Mouse (Mus musculus) c-Kit-negative CD71-positive TER-119-positive erythroid progenitor cells, embryonic 14.5 days (primary cell): ENCODE data around the gene Atp4a.

ENCODE experiments used
- DNase-seq: peaks from one replicate; pipeline ENCODE4 v3.0.0-alpha.2; 2013; ENCODE audit warnings: low read depth, low spot score

Atp4a gene

DNA sequence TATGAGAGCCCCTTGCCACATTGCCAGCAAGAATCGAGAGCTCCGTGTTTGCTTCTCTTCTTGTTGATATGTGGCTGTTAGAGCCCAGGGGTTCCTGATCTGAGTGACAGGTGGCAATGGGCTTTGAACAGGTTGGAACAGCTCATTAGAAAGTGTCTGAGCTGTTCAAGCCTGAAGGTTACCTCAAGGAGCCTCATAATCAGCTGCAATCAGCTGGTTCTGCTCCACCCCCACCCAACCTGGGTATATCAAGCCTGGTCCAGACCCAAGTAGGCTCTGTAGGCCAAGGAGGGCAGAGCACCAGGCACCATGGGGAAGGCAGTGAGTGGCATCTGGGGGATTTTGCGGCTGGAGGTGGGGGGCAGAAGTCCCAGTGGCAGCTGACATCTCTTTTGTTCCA, at the start of gene Atp4a:
Gene Atp4a (plus strand): TSS at position 268 of the 400 bp plus-strand sequence.
- DNase-seq = no peak

DNA sequence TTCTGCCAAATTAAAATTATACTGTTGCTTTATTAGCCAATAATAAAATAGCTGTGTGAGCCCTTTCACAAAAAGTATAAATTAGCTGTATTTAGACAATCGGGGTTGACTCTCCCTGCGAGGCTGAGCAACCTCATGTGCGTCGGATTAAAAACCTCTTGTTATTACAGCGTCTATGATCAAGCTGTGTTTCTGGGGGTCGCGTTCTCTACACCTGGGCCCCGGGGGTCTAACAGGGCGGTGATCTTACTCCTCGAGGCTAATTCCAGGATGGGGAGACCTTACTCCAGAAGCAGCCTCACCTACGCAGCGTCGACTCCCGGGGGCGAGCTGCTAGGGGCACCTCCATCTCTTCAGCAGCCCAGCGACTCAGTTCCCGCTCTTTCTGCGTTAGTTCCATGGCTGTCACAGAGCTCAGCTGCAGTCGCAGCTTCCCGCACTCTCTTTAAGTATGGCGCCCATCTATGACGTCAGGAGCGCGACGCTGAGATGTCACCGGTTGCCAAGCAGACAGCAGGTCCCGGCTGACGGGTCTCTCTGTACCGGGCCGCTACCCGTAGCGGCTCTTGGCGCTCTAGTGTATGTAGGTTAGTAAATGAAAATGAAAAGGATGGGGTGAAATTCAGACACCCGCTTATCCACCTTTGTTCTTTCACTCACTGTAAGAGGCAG, 47.3 kb upstream of the Atp4a start, which contains the start of gene Haus5:
Gene Haus5 (minus strand): TSS at position 466 of the 672 bp plus-strand sequence.
- peak; percentile 88 for DNase-seq

DNA sequence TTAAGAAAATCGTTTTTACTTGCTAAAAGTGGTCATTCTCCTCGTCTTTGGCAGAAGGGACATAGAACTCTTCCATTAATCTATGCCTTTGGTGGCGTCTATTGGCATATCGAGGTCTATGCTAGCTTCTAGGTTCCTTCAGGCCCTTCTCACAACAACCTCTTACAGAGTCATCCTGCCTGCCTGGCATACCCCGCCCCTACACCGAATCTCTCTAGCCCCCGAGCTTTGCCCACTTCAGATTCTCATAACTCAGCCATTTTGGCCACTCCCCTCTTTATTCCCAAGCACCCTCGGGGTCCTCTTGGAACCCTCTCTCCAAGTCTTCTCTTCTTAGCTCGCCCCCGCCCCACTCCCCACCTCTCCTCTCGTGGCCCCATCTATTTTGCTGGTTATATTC, 46.7 kb upstream of the Atp4a start:
- DNase-seq = no peak

DNA sequence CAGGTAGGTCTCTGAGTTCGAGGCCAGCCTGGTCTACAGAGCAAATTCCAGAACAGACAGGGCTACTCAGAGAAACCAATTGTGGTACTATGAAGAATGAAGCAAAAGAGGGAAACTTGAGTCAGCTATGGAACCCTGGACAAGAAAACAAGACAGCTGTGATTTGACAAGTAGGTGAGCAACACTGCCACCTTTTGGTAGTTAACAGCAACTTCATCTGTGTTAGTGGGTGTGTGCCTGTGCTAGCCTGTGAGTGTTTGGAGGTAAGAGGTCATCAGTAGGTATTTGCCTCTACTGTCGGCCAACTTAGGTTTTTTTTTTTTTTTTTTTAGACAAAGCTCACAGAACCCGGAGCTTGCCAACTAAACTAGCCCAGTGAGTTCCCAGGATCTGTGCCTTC, 42.8 kb upstream of the Atp4a start:
- peak; percentile 44 for DNase-seq

DNA sequence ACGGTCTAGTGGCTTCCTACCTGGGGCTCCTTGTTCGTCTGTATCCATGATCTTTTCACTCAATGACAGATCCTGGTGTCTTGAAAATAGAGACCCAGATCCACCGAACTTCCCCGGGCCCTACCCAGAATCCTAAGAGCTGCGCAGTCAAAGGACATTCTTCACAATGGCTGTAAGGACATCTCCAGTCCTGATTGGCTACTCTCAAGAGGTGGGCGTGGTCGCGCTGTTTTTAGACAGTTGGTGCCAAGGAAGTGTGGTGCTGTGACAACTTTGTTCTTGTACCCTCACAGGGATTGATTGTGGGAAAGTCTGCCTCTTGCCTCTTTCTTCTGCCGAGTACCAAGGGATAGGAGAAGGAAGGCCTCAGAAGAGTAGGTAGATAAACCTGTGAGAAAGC, 40.5 kb upstream of the Atp4a start, which contains the start of gene Pmis2:
Gene Pmis2 (minus strand): TSS at position 126 of the 400 bp plus-strand sequence.
- no peak for DNase-seq

DNA sequence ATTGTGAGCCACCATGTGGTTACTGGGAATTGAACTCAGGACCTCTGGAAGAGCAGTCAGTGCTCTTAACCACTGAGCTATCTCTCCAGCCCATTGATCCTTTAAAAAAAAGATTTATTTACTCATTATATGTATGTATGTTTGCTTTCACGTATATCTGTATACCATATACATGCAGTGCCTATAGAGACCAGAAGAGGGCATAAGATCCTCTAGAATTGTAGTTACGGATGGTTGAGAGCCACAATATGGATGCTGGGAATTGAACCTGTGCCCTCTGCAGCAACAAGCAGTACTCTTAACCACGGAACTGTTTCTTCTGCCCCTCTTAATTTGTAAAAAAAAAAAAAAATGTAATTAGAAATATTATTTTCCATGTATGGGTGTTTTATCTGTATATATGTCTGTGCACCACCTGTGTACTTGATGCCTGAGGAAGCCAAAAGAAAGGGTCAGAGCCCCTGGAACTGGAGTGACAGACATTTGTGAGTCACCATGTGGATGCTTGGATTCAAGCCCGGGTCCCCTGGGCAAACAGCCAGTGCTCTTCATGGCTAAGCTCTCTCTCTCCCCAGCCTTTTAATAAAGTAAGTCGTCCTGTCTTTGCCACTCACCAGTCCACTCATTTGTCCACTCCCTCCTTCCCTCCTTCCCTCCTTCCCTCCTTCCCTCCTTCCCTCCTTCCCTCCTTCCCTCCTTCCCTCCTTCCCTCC, 33.6 kb upstream of the Atp4a start:
- no peak for DNase-seq

DNA sequence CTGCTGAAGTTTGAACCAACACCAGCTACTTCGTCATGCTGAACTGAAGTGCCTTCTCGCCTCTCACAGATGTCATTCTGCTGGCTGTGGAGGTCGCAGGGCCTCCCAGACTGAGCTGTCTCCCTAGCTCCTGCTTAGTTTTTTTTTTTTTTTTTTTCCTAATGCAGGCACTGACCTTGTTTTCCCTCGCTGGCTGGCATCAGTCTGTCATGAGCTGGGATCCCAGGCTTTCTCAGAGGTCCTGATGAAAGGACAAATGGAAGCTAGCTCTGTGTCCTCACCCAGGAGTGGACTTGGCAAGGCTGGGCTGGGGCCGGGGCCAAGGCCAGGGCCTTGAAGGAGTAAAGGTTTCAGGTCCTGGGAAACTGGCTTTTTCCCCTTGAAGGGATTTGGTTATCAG, 30.1 kb upstream of the Atp4a start:
- no peak for DNase-seq

DNA sequence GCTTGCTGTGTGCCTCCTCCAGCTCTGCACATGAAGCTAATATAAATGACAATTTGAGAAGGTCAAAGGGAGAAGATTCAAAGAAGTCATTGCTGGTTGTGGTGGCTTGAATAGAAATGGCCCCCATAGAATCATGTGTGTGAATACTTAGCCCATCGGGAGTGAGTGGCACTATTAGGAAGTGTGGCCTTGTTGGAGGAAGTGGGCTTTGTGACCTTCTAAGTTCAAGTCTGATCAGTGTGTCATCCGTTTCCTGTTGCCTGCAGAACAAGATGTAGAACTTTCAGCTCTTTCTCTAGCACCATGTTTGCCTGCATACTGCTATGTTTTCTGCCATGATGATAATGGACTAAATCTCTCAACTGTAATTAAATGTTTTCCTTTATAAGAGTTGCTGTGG, 28.6 kb upstream of the Atp4a start:
- DNase-seq = no peak

DNA sequence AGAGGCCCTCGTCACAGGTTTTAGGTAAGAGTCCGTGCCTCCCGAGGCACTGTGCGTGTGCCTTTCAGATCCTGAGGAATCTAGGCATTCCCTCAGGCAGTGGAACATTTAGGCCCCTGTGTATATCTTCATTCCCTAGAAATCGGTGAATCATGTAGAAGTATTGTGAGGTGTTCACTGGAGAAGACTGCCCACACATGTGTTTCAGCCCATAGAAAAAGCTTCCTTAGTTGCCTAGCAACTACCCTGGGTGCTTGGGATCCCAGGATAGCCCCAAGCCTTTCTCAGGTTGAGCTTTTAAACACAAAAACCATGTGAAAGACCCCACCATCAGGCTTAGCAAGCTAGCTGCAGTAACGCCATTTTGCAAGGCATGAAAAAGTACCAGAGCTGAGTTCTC, 23.7 kb upstream of the Atp4a start:
- no peak for DNase-seq

DNA sequence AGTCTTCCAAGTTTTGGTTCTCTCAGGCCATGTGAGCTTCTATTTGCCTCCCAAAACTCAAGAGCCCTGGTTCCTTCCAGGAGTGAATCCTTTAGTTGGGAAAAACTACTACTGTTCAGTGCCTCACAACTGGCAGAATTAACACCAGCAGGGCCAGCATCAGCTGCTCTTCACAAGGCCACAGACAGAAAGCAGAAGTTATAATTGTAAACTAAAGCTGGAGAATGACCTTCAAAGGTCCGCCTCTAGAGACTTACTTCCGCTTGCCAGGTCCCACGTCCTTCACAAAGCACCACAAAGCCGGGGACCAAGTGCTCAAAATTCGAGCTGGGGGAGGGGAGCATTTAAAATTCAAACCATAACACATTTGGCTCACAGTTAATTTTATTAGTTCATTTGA, 13.9 kb upstream of the Atp4a start:
- DNase-seq = no peak

DNA sequence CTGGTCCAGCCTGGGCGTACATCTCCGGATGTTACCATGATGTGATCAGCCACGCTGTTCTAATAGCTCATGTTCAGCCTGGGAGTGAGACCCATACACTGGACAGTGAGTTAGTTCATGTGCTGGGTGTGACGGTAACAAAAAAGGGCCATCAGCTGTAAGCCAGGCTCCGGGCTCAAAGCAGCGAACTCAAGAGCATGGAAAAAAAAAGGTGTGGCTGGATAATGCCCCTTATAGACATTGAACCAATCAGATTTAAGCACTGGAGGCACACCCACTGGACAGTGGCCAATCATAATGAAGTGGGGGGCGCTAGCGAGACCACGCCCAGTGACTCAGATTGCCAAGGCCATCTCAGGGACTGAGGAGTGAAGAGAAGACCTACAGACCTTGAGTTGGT, 13.4 kb upstream of the Atp4a start, which contains the start of gene 2200002J24Rik:
Gene 2200002J24Rik (plus strand): TSS at position 338 of the 400 bp plus-strand sequence.
- peak; percentile 15 for DNase-seq

DNA sequence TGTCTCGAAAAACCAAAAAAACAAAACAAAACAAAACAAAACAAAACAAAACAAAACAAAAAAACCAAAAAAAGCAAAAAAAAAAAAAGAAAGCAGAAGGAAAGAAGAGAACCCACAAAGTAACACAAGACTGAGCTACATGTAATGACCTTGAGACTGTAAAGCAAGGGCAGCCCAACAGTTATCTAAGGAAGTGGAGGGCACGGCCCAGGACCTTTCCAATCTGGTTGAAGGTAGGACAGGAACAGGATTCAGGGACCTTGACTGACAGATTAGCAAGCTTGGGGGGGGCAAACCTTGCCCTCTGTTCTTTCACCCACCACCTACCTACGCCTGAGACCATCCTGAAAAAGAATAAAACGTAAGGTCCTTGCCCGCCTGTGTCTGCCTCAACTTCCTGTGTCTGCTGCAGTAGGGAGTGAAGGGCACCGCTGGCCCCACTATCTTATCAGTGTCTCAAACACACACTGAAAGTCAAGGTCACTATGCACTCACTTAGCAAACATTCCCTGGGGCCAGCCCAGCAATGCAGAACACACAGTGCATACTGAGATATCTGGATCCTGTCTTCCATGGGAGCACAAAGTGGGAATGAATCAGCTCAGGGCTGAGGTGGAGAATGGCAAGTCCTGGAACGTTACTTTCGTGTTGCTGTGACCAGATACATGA, 5.7 kb upstream of the Atp4a start:
- DNase-seq = no peak

DNA sequence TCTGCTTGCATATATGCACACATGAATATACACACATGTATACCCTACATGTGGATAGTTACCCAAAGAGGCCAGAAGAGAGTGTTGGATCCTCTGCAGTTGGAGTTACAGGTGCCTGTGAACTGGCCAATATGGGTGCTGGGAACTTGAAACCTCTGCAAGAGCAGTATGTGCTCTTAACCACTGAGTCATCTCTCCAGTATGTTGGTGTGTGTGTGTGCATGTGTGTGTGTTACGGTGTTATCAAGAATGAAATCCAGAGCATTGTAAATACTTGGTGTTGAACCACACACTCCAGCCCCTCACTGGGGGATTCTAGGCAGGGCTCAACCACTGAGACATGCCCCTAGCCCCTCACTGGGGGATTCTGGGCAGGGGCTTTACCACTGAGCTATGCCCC, 4.6 kb upstream of the Atp4a start:
- no peak for DNase-seq

DNA sequence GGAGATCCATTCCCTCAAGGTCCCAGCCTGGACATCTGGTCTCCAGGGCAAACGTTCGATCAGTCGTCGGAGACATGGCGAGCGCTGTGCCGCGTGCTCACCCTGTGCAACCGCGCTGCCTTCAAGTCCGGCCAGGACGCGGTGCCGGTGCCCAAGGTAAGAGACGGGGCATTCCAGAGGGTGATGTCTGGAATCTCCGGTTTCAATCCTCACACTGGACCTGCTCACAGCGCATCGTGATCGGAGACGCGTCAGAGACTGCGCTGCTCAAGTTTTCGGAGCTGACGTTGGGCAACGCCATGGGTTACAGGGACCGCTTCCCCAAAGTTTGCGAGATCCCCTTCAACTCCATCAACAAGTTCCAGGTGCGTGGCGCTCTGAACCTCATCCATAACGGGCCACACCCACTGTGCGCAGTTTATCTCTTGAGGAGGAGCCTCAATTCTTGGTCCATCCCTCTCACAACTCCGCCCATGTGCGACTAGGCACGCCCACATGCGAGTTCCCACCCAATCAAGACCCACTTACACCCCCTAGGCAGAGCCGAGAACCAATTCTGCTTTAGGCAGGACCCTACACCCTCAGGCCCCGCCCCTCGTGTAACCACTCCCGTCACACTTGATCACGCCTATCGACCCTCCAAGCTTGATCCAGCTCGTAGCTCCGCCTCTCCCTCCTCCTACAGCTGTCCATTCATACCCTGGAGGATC, 5.2 kb downstream of the Atp4a start:
- peak; percentile 65 for DNase-seq

DNA sequence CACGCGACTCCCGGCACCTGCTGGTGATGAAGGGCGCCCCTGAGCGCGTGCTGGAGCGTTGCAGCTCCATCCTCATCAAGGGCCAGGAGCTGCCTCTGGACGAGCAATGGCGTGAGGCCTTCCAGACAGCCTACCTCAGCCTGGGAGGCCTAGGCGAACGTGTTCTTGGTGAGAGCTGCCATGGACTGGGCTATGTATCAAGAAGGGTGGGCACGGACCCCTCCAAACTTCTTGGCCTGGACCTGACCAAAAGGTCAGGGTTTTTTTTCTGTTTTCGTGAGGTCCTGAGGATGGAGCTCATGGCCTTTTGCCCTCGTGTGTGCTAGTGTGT, 5.7 kb downstream of the Atp4a start:
- DNase-seq = no peak

DNA sequence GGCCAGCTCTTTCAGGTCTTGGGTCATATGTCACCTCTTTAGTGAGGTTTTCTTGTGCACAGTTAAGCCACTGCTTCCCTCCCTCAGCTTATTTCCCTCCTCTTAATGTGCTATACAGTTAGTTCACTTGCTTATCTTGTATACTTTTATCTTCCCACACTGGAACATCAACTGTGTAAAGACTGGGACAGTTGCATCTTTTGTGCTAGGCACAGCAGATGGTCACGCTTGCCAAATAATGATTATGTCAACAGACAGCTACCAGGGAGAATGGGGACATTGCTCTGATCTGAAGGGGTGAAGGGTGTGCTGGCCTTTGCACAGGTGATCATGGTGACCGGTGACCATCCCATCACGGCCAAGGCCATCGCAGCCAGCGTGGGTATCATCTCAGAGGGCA, 7.7 kb downstream of the Atp4a start:
- no peak for DNase-seq

DNA sequence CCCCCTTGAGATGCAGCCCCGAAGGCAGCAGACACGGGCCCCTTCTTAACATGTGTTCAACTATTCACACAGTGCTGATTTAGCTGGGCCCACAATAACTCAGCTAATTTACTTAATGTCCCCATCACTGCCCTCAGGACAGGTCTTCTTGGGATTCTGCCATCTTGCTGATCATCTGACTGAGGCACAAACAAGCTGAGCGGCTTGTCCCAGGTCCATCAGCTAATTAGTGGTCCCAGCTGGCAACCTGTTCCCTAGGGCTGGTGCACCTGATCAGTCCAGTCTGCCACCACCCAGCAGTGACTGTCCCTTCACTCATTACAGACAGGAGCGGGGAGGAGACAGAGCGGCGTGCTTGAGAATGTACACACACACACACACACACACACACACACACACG, 9.3 kb downstream of the Atp4a start:
- DNase-seq = no peak

DNA sequence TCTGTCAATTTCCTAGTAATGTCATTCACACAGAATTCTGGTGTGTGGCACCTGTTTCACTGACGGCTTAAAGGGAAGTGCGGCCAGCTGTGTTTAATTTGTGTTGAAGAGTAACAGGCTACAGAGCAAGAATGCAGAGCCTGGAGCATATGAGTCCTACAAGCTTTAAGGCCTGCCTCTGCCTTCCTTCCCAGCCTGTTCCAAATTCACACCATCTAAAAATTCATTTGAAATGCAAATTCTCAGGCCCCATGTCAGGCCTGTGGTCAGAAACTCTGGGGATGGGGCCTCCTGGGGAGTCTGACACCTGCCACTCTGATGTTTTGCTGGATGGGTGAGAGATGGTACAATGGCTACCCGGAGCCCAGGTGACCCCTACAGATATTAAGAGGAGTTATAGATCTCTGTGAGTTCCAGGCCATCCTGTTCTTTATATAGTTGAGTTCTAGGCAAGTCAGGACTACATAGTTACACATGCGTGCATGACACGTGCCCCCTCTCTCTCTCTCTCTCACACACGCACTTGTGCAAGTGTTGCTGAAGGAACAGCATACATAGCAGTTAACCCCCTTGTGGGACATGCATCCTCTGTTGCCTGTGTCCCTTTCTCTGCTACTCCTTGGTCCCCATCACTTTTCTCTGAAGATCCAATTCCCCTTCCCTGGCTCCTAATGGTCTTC, 11.4 kb downstream of the Atp4a start:
- DNase-seq = no peak

DNA sequence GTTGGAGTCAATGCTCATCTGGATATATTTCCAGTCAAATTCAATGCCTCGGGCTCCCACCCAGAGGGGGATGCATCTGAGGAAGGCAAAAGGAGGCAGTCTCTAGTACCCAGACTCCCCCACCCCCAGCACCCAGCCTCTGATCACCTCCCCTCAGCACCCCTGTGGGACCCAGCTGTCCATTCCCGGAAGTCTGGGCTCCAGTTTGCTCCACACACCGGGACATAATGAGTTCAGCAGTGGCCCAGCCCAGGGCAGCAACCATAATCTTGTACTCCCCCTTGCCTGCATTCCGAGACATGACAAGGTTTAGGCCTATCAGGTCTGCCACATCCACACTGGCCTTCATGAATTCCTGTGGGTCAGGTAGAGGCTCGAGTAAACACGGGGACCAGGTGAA, 16.2 kb downstream of the Atp4a start:
- DNase-seq = no peak

DNA sequence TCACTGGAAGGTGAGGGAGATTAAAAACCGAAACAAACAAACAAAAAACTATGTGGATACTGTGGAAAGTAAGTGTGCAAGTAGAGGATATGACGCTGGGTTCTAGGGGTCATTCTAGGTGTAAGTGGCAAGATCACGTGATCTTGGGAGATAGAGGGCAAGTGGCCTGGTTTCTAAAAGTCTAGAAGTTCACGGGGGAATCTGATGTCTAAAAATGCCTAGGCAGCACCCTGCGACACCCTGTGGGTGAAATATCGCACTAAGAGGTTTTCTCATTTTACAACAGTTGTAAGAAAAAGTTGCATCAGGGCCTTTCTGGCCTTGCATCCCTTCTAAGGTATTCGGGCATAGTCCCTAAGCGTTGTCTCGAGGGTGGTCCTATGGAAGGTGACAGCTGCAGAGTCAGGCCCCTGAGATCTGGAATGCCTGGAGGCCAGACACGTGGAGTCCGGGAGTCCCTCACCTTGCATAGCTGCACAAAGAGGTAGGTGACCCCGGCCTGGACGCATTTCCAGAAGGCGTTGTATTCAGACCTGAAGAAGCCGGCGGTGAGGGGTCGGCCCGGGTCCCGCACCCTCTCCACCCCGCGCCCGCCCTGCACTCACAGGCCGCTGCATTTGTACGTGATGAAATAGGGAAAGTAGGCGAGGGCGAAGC, 16.9 kb downstream of the Atp4a start:
- DNase-seq = no peak
